Mouse (Mus musculus): ENCODE results near the gene Gper1. TPM values are rescaled to one million over a fixed set of nuclear protein-coding genes. Genes with fewer than 3 reads are reported as not detected.
"Not testable (repeated sequence)": the region's sequence is repeated elsewhere in the genome, so short reads cannot be mapped to it uniquely, and the experiment has no call there.

Gene Gper1
- total and polyA plus RNA-seq, 3 experiments: not detected

DNA sequence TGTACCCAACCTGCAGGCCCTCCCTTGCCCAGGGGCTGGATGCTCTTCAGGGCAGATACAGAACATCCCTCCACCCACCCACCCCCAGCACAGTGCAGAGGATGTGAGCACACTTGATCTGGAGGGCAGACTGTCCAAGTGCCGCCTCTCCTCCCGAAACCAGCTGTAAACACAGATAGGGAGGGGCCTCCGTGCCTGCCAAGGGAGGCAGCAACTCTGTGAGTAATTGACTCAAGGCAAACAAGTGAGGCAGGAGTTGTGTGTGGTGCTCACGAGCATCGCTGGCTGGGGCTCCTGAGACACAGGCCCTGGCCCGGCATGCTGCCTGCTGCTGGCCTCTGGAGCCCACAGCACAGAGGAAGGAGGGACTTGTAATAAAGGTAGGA, 33.3 kb upstream of the Gper1 start:
- Histone ChIP-seq H3K4me1 (ENCODE audit: insufficient read depth, low read depth, low read length) (peaks cover 97% of the 10 kb centered on the region), H3K9me3 (replicated peaks) (no peaks in the 10 kb centered on the region), H3K36me3 (replicated peaks) (peaks cover 96% of the 10 kb centered on the region), H3K27me3 (ENCODE audit: insufficient read depth, low read length) (no peaks in the 10 kb centered on the region), H3K4me3 (ENCODE audit: low read depth, low read length) (peak overlapping the region; percentile 66; the same call in 1 of the 2 replicates)
- TF ChIP-seq TAL1 (conservative IDR thresholded peaks at IDR 0.05; ENCODE audit: low read depth, low read length) (peak; percentile 36), CTCF (IDR thresholded peaks at IDR 0.05; ENCODE audit: low read depth, low read length) (no peak), POLR2AphosphoS5 (IDR thresholded peaks at IDR 0.05; ENCODE audit: insufficient replicate concordance, low read depth, low read length) (no peak), GATA1 (IDR thresholded peaks at IDR 0.05; ENCODE audit: borderline replicate concordance, low read length) (no peak), GATA2 (IDR thresholded peaks at IDR 0.05; ENCODE audit: borderline replicate concordance, low read depth, low read length) (no peak)
- DNase-seq (ENCODE audit: low spot score): peak; percentile 62
- peak; percentile 52 for ATAC-seq (ENCODE audit: extremely low read depth, insufficient number of reproducible peaks, low FRiP score, poor library complexity, severe bottlenecking)

DNA sequence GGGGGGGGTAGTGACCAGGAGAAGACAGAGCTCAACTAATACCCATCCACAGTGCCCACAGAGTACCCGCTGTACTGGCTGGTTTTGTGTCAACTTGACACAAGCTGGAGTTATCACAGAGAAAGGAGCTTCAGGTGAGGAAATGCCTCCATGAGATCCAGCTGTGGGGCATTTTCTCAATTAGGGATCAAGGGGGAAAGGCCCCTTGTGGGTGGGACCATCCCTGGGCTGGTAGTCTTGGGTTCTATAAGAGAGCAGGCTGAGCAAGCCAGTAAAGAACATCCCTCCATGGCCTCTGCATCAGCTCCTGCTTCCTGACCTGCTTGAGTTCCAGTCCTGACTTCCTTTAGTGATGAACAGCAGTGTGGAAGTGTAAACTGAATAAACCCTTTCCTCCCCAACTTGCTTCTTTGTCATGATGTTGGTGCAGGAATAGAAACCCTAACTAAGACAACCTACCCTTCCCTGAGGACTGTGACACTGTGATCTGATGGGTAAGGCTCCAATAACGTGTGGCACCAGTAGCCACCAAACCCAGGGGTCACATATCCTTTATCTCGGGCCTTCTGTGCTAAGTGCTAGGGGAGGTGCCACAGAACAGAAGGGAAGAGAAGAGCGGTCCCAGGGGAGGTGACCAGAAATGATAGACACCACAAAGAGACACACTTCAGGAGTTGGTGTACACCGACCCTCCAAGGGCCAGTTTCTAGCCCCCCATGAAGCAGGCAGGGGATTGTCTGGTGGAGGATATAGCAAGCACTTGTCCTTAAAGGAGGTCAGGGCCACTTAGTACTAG, 32.4 kb upstream of the Gper1 start:
- not testable (repeated sequence) for DNase-seq (ENCODE audit: low spot score); ATAC-seq (ENCODE audit: extremely low read depth, insufficient number of reproducible peaks, low FRiP score, poor library complexity, severe bottlenecking)

DNA sequence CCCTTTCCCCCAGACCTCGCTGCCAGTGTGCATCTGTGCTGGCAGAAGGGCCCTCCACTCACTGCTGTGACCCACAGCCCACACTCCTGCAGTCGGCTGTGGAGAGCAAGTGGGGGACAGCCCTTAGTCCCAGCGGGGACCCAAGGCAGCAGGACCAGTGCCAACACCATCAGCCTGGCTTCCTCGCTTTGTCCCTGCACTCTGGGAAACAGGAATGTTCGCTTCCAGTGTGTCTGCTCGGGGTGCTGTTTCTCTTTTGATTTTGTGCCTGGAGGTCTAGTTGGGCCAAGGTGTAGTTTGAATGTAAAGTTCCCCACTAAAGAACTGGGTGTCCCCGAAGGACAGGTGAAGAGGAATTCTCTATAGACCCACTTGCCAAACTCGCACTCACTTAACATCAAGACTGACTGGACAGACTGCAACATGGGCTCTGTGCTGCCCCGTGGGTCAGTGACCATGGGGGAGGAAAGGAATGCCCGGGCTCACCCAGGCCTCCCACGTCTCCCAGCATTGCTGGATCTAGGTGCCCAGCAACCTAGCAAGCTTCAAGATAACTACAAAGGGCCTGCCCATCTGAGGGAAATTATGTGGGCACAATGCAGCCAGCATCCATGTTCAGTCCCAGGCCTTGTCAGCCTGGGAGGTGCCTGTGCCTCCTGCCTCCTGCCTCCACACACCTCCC, 31.5 kb upstream of the Gper1 start:
- Histone ChIP-seq H3K4me3 (ENCODE audit: low read depth, low read length) (peak overlapping the region; percentile 31; the same call in 1 of the 2 replicates), H3K4me1 (ENCODE audit: insufficient read depth, low read depth, low read length) (peaks cover 95% of the 10 kb centered on the region), H3K9me3 (replicated peaks) (no peaks in the 10 kb centered on the region), H3K36me3 (replicated peaks) (peaks cover 94% of the 10 kb centered on the region), H3K27me3 (ENCODE audit: insufficient read depth, low read length) (no peaks in the 10 kb centered on the region)
- DNase-seq (ENCODE audit: low spot score) (no peak), ATAC-seq (ENCODE audit: extremely low read depth, insufficient number of reproducible peaks, low FRiP score, poor library complexity, severe bottlenecking) (no peak)
- TF ChIP-seq POLR2AphosphoS5 (IDR thresholded peaks at IDR 0.05; ENCODE audit: insufficient replicate concordance, low read depth, low read length) (peak; percentile 0; the same call in 1 of the 2 replicates), CTCF (IDR thresholded peaks at IDR 0.05; ENCODE audit: low read depth, low read length) (no peak)

More for the DNA sequence above, 32.4 kb upstream of the Gper1 start:
- H3K4me1 ChIP-seq (ENCODE audit: insufficient read depth, low read depth, low read length): peaks cover 97% of the 10 kb centered on the region
- H3K27me3 ChIP-seq (ENCODE audit: insufficient read depth, low read length); H3K9me3 ChIP-seq (replicated peaks); H3K4me3 ChIP-seq (ENCODE audit: low read depth, low read length): not testable (repeated sequence)
- H3K36me3 ChIP-seq (replicated peaks): peaks cover 96% of the 10 kb centered on the region

DNA sequence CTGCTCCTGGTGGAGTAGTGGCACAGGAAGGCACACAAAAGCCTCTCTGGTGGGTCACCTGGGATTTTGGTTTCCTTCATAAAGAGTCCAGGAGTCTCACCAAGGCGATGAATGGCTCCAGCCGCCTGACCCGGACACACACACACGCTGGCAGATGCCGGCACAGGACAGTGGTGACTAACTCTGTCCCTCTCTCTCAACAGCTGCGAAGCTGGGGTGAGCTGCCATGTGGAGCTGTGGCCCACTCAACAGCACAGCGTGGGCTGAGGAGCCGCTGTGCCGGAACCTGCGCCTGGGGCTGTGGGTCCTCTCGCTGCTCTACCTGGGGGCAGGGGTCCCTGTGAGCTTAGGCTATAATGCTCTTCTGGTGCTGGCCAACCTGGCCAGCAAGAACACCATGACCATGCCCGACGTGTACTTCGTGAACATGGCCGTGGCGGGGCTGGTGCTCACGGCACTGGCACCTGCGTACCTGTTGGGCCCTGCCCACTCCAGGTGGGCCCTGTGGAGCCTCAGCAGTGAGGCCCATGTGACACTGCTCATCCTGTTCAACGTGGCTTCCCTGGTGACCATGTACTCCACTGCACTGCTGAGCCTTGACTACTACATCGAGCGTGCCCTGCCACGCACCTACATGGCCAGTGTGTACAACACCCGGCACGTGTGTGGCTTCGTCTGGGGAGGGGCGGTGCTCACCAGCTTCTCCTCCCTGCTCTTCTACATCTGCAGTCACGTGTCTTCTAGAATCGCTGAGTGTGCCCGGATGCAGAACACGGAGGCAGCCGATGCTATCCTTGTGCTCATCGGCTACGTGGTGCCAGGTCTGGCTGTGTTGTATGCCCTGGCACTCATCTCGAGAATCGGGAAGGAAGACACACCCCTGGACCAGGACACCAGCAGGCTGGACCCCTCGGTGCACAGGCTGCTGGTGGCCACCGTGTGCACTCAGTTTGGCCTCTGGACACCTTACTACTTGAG, 30.4 kb upstream of the Gper1 start:
- Histone ChIP-seq H3K36me3 (replicated peaks) (peaks cover 95% of the 10 kb centered on the region), H3K9me3 (replicated peaks) (no peaks in the 10 kb centered on the region), H3K4me3 (ENCODE audit: low read depth, low read length) (peak overlapping the region; percentile 2; the same call in 1 of the 2 replicates), H3K27me3 (ENCODE audit: insufficient read depth, low read length) (no peaks in the 10 kb centered on the region), H3K4me1 (ENCODE audit: insufficient read depth, low read depth, low read length) (peaks cover 92% of the 10 kb centered on the region)
- no peak for ATAC-seq (ENCODE audit: extremely low read depth, insufficient number of reproducible peaks, low FRiP score, poor library complexity, severe bottlenecking)
- DNase-seq (ENCODE audit: low spot score): no peak
- TF ChIP-seq GATA1 (IDR thresholded peaks at IDR 0.05; ENCODE audit: borderline replicate concordance, low read length) (no peak), GATA2 (IDR thresholded peaks at IDR 0.05; ENCODE audit: borderline replicate concordance, low read depth, low read length) (no peak), CTCF (IDR thresholded peaks at IDR 0.05; ENCODE audit: low read depth, low read length) (no peak), TAL1 (conservative IDR thresholded peaks at IDR 0.05; ENCODE audit: low read depth, low read length) (no peak), POLR2AphosphoS5 (IDR thresholded peaks at IDR 0.05; ENCODE audit: insufficient replicate concordance, low read depth, low read length) (no peak; the same call in 1 of the 2 replicates)

DNA sequence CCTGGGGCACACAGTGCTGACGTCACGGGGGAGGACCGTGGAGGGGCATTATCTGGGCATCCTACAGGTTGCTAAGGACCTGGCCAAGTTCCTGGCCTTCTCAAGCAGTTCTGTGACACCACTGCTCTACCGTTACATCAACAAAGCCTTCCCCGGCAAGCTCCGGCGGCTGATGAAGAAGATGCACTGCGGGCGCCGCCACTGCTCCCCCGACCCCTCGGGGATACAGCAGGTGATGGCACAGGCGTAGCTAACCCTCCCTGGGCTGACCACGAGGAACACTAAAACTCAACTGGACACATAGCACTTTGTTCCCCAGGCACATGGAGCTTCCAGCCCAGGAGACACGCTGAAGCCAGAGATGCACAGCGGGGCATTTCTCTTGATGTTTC, 29.8 kb upstream of the Gper1 start:
- Histone ChIP-seq H3K9me3 (replicated peaks) (no peaks in the 10 kb centered on the region), H3K4me1 (ENCODE audit: insufficient read depth, low read depth, low read length) (peaks cover 92% of the 10 kb centered on the region), H3K4me3 (ENCODE audit: low read depth, low read length) (no peak overlapping the region), H3K36me3 (replicated peaks) (peaks cover 95% of the 10 kb centered on the region), H3K27me3 (ENCODE audit: insufficient read depth, low read length) (no peaks in the 10 kb centered on the region)
- DNase-seq (ENCODE audit: low spot score) (no peak), ATAC-seq (ENCODE audit: extremely low read depth, insufficient number of reproducible peaks, low FRiP score, poor library complexity, severe bottlenecking) (no peak)
- TF ChIP-seq CTCF (IDR thresholded peaks at IDR 0.05; ENCODE audit: low read depth, low read length) (no peak), TAL1 (conservative IDR thresholded peaks at IDR 0.05; ENCODE audit: low read depth, low read length) (no peak), POLR2AphosphoS5 (IDR thresholded peaks at IDR 0.05; ENCODE audit: insufficient replicate concordance, low read depth, low read length) (peak; percentile 52; the same call in 1 of the 2 replicates)

DNA sequence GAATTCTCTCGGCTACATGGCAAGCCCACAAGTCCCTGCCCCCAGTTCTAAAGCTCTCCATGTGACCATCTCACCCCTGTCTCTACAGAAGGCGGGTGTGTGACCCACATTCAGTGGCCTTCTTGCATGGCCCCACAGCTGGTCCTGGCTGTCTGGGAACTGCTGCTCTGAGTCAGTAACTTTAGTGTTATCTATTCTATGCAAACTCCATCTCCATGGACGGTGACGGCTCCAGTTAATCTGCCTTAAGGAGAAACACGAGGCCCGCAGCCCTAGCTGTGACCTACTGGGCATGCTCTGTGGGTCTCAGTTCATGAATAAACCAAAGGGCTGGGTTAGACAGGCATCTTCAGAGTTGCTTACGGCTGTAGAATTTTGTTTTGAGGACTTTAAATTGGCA, 28.6 kb upstream of the Gper1 start:
- Histone ChIP-seq H3K4me1 (ENCODE audit: insufficient read depth, low read depth, low read length) (peaks cover 88% of the 10 kb centered on the region), H3K4me3 (ENCODE audit: low read depth, low read length) (no peak overlapping the region; the same call in 1 of the 2 replicates)
- no peak for DNase-seq (ENCODE audit: low spot score)

More for the DNA sequence above, 28.6 kb upstream of the Gper1 start:
- Histone ChIP-seq H3K27me3 (ENCODE audit: insufficient read depth, low read length) (no peaks in the 10 kb centered on the region), H3K9me3 (replicated peaks) (no peaks in the 10 kb centered on the region), H3K36me3 (replicated peaks) (peaks cover 87% of the 10 kb centered on the region)
- peak; percentile 66 for ATAC-seq (ENCODE audit: extremely low read depth, insufficient number of reproducible peaks, low FRiP score, poor library complexity, severe bottlenecking)
- TF ChIP-seq GATA2 (IDR thresholded peaks at IDR 0.05; ENCODE audit: borderline replicate concordance, low read depth, low read length) (no peak), POLR2AphosphoS5 (IDR thresholded peaks at IDR 0.05; ENCODE audit: insufficient replicate concordance, low read depth, low read length) (no peak), CTCF (IDR thresholded peaks at IDR 0.05; ENCODE audit: low read depth, low read length) (no peak), TAL1 (conservative IDR thresholded peaks at IDR 0.05; ENCODE audit: low read depth, low read length) (no peak), GATA1 (IDR thresholded peaks at IDR 0.05; ENCODE audit: borderline replicate concordance, low read length) (no peak)

Data from G1E (cell line).